Mouse (Mus musculus) bone marrow, adult 2 months (tissue): Measurements from ENCODE around the gene Fads1. TPM values are rescaled to one million over a fixed set of nuclear protein-coding genes. Genes with fewer than 3 reads are reported as not detected.

ENCODE experiments used
- H3K27ac ChIP-seq: fragments of 200-500 bp; 2 replicates; pipeline ENCODE4 v1.5.1; 2012; ENCODE audit warnings: low read depth, mild to moderate bottlenecking, control low read depth, inconsistent platforms, low read length; ENCODE audit not compliant: control insufficient read depth, poor library complexity, insufficient read depth
- H3K4me1 ChIP-seq: fragments of 200-500 bp; 2 replicates; pipeline ENCODE4 v1.6.1; 2011; ENCODE audit warnings: low read length; ENCODE audit not compliant: control insufficient read depth, insufficient read depth
- H3K4me3 ChIP-seq: fragments of 200-500 bp; replicated peaks from 2 replicates; pipeline ENCODE3; 2011; ENCODE audit warnings: mild to moderate bottlenecking, low read depth, low read length, control low read depth; ENCODE audit not compliant: control insufficient read depth
- CTCF ChIP-seq: fragments of 200-500 bp; IDR thresholded peaks from 2 replicates; pipeline ENCODE4 v1.5.1; 2011; ENCODE audit warnings: low read length, control low read depth; ENCODE audit not compliant: control insufficient read depth, insufficient read depth
- POLR2A ChIP-seq: fragments of 200-500 bp; IDR thresholded peaks from 2 replicates; pipeline ENCODE4 v1.6.1; 2011; ENCODE audit warnings: low read depth, mild to moderate bottlenecking, control low read depth, low read length, borderline replicate concordance; ENCODE audit not compliant: control insufficient read depth
- WGBS: fragments of 180-500 bp; shearing (Covaris S2); methylation state at CpG from one replicate; pipeline ENCODE4 v1.1.7; 2018; 5-methylcytosine and 5-hydroxymethylcytosine counted together
- polyA plus RNA-seq: library from polyadenylated mRNA; stranded (reverse); fragments of >200 nt; gene quantifications from 2 replicates; pipeline ENCODE4 v1.2.4, GENCODE M21; 2011; ENCODE audit warnings: low replicate concordance; ENCODE audit not compliant: missing spikeins, insufficient read depth, insufficient read length

Gene Fads1
- polyA plus RNA-seq, 1 experiment: 20.9 TPM

DNA sequence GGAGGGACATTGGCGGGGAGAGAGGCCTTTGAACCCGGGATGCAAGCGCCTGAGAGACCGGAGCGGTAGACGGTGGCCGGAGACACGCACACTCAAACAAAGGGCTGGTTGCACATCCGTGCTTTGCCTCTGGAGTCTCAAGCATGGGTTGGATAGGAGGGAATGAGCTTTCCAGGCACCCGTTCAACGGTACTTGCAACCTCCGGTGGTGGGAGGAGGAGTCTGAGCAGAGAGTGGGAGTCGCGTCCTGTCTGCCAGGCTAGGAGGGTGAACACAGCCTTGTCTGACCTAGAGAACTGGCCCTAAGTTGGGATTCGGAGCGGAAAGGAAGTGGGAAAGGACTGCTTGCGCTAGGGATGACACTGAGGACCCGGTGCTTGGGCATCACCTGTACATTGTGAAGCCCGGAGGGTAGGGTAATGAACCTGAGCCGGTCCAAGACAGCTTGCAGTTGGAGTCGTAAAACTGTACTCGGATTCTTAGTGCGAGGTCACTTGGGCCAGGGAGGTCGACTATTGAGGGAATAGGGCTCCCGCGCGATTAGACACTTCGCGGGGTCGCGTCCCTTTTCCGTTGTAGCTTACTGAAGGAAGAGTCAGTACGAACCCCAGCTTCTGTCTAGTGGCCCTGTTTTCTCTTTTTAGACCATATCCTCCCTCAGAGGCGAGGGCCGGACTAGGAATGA lies 753 bp downstream of the Fads1 start:
- H3K4me1 ChIP-seq: peaks cover 5% of the 10 kb centered on the region; the same call in 1 of the 2 replicates
- TF ChIP-seq CTCF: no peak
- no peak for TF ChIP-seq POLR2A
- peak overlapping the region; percentile 37; the same call in 1 of the 2 replicates for H3K27ac ChIP-seq
- peak overlapping the region; percentile 83 for H3K4me3 ChIP-seq
- 3% methylated on average over 35 of the region's 35 CpGs for WGBS

DNA sequence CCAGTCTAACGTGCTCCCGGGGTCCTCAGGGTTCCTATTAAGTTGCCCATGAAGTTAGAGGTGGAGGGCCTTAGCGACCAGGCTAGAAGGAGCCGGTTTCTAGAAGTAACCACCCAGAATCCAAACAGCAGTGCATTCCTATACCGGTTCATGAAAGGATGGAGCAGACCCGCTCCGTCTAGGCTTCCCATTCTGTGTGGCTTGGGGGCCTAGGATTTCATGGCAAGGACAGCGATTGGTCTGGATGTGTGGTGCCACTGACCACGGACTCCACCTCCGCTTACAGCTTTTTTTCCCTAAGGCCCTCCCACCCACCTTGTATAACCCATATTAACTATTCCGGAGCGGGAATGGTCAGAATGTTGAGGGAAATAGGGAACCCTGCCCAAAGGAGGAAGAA lies 1.4 kb downstream of the Fads1 start:
- peak overlapping the region; percentile 83 for H3K4me3 ChIP-seq
- 65% methylated on average over 12 of the region's 12 CpGs for WGBS
- TF ChIP-seq CTCF (no peak), POLR2A (no peak)
- no peak overlapping the region for H3K27ac ChIP-seq
- H3K4me1 ChIP-seq: peaks cover 5% of the 10 kb centered on the region; the same call in 1 of the 2 replicates

DNA sequence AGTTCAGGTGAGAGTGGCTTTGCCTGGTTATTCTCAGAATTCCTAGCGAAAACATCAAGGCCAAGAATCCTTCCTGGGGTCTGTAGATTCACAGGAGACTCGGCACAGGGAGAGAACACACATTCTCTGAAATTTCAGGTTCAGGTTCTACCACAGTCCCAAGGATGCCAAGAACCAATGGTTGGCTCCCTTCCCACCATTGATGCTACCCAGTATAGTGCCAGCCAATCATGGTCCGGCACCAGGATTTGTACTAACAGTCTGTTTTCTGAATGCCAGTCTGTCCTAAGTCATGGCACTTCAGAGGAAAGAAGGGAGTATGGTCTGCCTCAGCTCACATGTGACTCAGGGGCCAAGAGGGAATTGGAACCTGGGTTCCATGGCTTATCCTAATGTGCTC lies 3.2 kb downstream of the Fads1 start:
- TF ChIP-seq POLR2A (no peak), CTCF (no peak)
- Histone ChIP-seq H3K4me3 (no peak overlapping the region), H3K27ac (no peak overlapping the region), H3K4me1 (peaks cover 5% of the 10 kb centered on the region; the same call in 1 of the 2 replicates)
- 96% methylated on average over 3 of the region's 3 CpGs for WGBS

DNA sequence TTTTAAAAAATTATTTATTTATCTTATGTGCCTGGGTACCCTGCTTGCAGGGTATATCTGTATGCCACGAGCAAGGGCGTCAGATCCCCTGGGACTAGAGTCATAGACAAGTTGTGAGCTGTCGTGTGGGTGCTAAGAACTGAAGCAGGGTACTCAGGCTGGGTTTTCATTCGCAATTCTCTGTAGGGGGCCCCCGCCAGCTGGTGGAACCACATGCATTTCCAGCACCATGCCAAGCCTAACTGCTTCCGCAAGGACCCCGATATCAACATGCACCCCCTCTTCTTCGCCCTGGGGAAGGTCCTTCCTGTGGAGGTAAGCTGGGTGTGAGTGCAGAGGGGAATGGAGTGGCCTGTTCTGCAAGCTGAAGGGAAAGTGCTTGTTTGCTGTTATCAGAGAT lies 3.9 kb downstream of the Fads1 start:
- TF ChIP-seq POLR2A: no peak
- no peak for TF ChIP-seq CTCF
- Histone ChIP-seq H3K4me1 (peaks cover 5% of the 10 kb centered on the region; the same call in 1 of the 2 replicates), H3K4me3 (no peak overlapping the region), H3K27ac (no peak overlapping the region)
- 91% methylated on average over 8 of the region's 8 CpGs for WGBS

DNA sequence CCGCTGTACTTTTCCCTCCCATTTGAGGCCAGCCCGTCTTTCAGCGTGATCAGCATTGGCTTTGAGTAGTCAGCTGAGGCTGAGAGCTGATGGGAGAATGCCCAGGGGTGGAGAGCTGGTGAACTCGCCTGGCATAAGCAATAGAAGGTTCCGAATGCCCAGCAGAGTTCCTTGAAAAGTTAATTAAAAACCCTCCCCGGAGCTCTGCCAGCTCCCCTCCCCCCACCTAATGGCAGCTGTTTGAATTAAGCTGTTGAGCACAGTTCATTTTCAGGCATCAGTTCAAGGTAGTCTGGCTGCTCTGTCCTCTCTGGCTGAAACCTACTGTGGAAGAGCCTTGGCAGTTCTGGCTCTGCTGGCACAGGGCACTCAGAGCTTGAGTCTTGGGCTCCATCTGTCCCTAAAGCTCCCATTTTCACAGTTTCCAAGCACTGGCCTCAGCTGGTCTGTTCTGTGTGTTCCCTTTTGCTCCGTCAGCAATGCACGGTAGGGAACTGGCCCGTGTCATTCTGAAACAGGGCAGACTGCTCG lies 5.7 kb downstream of the Fads1 start:
- TF ChIP-seq POLR2A (no peak), CTCF (no peak)
- Histone ChIP-seq H3K27ac (no peak overlapping the region), H3K4me3 (no peak overlapping the region), H3K4me1 (peaks cover under 1% of the 10 kb centered on the region; the same call in 1 of the 2 replicates)
- WGBS: 92% methylated on average over 10 of the region's 10 CpGs

DNA sequence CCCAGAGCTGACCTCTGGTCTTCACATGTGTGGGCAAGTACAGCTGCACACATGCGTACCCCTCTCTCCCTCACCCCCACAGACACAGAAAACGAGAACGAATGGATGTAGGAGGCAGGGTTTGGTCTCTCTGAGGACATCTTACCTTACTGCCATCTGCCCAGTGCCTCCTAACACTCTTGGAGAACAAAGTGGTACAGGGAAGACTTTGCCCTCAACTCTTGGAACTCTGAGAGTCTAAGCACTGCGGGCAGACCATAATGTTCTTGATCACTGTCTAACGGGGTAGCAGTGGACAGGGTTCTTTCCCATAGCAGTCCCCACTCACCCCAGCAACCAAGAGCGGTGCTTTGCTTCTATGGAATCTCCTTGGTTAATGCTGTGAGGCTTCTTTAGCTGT lies 6.3 kb downstream of the Fads1 start:
- Histone ChIP-seq H3K4me3 (no peak overlapping the region), H3K27ac (no peak overlapping the region), H3K4me1 (no peaks in the 10 kb centered on the region; the same call in 1 of the 2 replicates)
- 96% methylated on average over 6 of the region's 6 CpGs for WGBS
- no peak for TF ChIP-seq CTCF
- TF ChIP-seq POLR2A: no peak

DNA sequence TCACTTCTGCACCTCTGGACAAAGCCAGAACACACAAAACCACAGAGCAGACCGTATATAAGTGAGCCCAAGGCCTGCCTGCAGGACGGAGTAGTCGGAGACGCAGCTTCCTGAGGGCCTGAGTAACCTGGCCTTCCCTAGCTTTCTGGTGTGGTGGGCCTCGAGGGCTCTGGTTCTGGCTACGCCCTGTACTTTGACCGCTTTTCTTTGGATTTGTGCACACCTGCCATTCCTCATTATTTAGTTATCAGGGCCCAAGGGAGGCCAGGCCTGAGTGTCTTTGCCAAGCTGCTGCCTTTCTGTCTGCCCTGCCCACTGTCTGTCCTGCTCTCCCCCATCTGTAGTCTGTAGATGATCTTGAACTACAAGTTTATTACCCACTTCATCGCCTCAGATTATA lies 7.3 kb downstream of the Fads1 start:
- TF ChIP-seq POLR2A (no peak), CTCF (no peak)
- Histone ChIP-seq H3K27ac (no peak overlapping the region), H3K4me3 (no peak overlapping the region), H3K4me1 (no peaks in the 10 kb centered on the region; the same call in 1 of the 2 replicates)
- WGBS: 93% methylated on average over 8 of the region's 8 CpGs

DNA sequence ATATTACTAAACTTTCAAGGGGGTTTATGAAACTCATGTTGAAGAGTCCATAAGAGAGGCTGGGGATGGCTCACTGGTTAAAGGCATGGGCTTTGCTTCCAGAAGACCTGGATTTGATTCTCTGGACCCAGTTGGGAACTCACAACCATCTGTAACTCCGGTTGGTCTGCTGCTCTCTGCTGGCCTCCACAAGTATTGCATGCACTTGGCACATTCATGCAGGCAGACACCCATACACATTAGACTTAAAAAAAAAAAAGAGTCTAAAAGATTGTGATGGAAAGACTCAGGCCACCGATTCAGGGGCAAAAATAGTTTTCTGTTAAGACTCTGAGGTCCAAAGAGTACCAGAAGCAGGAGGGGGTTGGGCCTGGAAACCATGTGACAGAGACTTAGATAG lies 8.1 kb downstream of the Fads1 start:
- Histone ChIP-seq H3K4me3 (no peak overlapping the region), H3K4me1 (no peaks in the 10 kb centered on the region; the same call in 1 of the 2 replicates), H3K27ac (no peak overlapping the region)
- TF ChIP-seq POLR2A: no peak
- TF ChIP-seq CTCF: peak; percentile 76
- WGBS: 37% methylated on average over 2 of the region's 2 CpGs
